Mouse (Mus musculus) right cerebral cortex, adult 18-20 months (tissue): ENCODE measurements around the gene Dnaaf2.

Source experiments
- DNase-seq: peaks from one replicate; pipeline ENCODE4 v3.0.0; 2022; ENCODE audit warnings: mixed read lengths

The Dnaaf2 gene

DNA sequence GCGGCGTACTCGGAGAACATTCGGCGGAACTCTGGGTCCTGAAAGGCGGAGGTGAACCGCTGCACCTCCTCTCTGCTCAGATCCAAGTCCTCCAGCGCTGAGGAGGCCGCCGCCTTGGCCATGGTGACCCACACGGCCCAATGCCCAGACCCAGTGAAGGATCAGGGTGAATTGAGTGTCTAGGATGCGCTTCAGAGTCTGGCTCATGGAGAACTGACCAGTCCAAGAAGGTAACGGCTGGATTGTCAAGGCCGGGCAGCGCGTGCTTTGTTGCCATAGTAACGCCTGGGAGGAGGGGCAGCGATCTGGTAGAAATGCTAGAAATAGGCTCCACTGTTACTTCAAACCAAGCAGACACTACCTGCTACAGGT lies at the start of gene Dnaaf2:
TSS of gene Dnaaf2 (minus strand) at position 266 of the 372 bp plus-strand sequence.
- DNase-seq = peak; percentile 52

DNA sequence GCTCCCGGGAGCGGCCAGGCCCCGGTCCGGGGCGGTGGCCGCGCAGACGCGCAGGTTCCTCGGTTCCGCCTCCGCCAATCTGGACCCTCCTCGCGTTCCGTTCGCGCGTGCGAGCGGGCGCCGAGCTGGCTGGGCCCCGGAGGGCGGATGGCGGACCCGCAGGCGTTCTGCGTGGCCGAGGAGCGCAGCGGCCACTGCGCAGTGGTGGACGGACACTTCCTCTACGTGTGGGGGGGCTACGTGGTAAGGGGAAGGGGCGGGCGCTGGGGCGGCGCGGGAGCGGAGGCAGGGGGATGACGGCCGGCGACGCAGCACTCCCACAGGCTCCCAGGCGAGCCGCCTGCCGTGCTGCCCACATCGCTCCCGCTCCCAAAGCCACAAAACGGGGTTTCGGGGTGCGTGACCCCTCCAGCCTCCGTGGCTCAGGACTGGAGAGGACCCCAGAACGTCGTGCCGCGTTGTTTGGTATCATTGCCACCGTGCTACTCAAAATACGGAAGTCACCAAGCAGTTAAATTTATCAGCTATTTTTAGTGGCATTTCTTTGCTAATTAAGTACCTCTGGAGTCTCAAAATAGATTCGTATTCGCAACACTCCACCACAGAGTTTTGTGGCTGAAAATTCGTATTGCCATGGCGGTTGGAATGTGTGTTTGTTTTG lies 43.7 kb upstream of the Dnaaf2 start:
- peak; percentile 76 for DNase-seq

DNA sequence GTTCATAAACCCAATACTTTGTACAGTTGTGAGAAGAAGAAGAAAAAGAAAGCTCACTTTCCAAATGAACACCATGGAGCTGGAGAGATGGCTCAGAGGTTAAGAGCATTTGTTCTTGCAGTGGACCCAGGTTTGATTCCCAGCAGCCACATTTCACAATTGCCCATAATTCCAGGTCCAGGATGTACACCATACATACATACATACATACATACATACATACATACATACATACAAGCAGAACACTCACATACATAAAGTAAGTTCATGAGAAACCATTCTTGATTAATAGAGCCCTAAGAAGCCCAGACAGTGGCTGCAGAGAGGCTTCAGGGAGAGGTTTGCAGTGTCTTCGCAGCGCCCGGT lies 43.2 kb upstream of the Dnaaf2 start:
- DNase-seq = no peak

DNA sequence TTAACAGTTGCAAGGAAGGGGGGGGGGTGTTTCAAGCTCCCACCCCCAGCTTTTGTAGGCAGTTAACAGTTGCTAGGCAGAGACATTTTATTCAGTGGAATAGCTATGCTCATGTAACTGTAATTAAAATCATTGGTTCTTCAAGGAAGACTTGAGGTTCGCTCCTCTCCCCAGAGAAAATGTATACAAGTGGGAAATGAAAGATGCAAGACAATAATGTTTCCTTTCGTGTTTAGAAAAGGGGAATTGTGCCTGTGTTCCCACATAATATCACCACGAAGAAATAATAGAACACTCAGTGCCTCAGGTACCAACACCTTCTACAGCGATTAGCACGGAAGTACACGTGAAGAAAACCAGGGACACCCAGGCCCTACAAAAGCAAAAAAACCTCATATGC lies 42.6 kb upstream of the Dnaaf2 start, which contains the start of gene Klhdc1:
TSS of gene Klhdc1 (plus strand) at position 301 of the 400 bp plus-strand sequence.
- DNase-seq = no peak

DNA sequence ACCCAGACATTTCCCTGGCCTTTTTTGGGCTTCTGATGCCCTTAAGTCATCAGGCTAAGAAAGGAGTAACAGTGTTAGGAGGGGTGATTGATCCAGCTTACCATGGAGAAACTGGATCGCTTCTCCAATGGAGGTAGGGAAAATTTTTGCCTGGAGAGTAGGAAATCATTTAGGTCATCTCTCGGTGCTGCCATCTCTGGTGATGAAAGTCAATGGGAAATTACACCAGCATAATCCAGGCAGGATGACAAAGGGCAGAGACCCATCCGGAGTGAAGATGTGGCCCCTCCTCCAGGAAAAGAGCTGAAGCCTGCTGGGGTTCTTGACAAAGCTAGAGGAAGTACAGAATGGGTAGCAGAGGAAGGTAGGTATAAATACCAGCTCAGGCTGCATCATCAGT lies 40.1 kb upstream of the Dnaaf2 start:
- no peak for DNase-seq

DNA sequence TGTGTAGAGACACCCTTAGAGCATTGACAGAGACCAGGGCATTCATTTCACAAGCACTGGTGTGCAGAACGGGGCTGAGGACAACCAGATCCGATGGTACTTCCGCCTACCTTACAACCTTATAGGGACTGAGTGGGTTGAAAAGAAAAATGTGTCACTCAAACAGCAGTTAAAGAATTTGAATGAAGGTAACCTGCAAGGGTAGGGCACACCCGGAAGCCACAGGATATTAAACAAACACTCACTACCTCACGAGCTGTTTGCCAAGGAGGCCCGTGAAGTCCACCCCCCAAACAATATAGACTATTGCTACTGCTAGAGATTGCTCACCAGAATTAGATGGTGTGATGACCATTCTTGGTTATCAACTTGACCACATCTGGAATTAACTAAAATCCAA lies 37.6 kb upstream of the Dnaaf2 start:
- DNase-seq = no peak

DNA sequence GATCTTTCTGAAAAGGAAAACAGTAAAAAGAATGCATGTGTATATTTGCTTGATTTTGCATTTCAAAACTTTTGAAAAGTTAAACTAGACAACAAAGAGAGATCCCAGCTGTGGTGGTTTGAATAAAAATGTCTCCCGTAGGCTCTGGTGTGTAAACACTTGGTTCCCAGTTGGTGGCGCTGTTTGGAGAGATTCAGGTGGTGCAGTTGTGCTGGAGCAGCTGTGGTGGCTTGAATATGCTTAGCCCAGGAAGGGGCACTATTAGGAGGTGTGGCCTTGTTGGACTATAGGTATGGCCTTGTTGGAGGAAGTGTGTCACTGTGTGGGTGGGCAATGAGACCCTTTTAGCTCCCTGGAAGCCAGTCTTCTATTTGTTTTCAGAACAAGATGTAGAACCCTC lies 31.0 kb upstream of the Dnaaf2 start:
- DNase-seq = no peak

DNA sequence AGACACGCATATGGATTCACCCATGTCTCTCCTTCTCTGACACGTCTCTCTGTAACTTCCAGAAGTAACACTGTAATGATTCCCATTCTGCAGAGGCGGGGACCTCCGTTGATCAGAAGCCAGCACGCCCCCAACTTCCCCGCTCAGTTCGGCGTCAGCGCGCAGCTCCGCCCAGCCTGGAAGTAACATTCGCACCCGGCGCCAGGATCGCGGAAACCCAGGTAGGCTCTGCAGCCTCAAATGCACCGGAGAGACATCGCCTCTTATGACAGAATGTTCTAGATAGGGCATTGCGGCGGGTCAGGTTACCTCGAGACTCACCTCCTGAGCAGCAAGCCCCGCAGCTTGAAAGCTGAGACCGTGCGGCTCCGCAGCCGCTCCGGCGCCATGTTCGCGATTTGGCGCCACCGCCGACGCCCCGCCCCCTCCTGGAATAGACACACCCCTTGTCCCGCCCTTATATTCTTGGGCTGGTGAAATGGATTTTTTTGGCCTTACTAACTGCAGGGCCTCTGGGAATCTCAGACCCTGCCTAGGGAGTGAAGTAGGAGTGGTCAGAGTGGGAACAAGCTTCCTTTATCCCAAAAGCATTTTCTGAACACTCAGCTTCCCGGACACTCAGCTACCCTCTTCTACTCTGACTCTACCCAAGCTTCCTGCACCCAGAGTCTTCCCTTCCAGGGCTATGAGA lies 29.7 kb upstream of the Dnaaf2 start, which contains the start of gene Pole2:
TSS of gene Pole2 (minus strand) at position 420 of the 691 bp plus-strand sequence.
- peak; percentile 81 for DNase-seq

DNA sequence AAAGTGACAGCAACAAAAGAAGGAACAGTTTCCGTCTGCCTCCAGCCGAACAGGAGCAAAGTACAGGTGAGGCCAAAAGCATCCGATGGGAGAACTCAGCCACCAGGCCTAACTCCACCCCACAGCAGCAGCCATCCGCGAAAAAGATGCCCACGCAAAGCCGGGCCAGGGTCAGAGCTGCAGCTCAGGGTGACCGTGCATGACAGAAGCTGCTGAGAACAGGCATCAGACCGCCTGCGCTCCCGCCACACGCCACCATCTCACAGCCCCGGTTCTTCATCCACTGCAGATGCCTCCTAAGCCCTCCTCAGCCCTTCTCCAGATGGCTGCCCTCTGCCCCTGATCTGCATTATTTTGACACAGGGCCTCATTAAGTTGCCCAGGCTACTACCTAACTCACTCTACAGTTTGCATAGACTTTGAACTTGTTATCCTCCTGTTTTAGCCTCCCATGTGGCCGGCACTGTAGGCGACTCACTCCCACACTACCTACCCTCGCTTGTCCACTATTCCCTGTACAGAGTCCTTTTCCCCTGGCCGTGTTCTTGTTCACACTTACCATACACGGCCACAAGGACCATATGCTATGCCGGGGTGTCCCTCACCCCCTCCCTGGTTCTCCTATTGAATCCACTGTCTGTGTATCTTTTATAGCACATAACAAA lies 22.5 kb upstream of the Dnaaf2 start:
- no peak for DNase-seq

DNA sequence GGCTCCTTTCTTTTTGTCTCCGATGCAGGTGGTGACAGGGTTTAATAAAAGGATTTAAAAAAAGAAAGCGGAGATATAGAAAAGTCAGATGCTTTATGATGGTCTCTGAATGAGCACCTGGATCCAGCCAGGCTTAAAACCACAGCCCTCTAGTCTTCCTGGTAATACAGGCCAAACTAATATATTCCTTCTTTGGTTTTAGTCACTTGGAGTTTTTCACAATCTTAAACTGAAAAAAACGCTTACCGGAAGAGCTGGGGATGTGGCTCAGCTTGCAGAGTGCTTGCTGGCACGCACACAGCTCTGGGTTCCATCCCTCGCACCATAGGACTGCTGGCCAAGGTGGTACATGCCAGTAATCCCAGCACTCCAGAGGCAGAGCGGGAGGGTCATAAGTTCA lies 18.4 kb upstream of the Dnaaf2 start:
- no peak for DNase-seq

DNA sequence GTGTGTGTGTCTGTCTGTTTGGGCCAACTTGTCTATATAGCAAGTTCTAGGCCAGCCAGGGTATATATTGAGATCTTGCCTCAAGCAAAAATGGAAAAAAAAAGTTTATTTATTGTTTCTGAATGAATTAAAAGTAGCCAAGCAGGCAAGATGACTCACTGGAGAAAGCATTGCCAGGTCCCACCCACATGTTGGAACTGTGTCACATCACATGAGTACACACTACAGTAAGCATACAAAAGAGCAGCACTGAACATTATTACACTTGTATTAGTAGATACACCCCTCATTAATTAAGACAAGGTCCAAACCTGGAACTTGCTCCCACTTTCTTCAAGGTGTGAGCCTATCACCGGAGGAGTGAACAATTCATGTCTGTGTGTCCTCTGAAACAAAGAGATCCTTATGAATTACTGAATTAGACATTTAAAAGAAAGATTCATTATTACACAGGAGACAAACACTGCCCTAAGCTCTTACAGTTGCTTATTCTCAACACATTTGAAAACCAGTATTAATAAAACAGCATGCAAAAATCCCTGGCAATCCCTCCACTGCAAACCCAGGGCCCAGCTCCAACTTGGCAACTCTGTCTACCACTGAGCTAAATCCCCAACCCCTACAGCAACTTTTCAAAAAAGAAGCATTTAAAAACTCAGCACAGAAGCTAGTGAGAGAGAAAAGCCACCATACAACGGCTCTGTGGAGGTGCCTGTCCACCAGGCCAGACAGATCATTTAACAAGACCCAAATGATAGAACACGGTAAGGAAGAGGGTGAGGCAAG lies 17.0 kb upstream of the Dnaaf2 start:
- DNase-seq = peak; percentile 48

DNA sequence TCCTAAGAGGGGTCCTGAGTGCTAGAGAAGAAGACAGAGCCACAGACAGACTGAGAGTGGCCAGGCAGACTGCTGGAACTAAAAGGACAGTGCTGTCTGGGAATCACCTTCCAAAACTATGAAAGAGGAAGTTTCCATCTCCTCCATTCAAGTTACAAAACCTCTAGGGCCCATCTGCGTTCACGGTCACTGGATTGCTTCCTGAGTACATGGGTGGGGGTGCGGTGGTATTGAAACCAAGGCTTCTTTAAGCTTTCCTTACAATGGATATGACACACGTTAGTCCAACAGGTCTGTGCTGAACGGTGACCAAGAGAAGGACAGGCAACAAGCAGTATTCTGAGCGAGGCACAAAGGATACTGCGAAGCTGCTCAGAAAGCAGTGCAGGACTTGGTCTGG lies 16.2 kb upstream of the Dnaaf2 start:
- DNase-seq = no peak

DNA sequence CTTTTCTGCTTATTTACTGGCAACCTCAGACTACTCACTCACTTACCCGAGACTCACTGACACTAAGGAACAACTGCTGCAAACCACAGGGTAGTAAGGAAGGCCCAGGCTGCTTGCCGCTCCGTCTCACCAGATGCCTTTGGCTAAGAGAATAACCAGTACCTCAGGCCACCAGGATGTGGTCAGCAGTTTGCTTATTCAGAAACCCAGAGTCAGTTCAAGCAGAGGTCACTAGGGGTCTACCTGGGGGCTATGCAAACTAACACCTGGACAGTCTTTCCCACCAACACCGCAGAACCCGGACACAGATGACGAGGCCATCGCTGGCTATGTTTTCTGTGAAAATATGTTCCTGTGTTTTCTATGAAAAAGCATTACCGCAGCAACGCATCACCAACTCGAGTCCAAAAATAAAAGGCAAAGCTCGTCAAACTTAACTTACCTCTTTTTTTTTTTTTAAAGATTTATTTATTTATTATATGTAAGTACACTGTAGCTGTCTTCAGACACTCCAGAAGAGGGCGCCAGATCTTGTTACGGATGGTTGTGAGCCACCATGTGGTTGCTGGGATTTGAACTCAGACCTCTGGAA lies 15.1 kb upstream of the Dnaaf2 start:
- no peak for DNase-seq

DNA sequence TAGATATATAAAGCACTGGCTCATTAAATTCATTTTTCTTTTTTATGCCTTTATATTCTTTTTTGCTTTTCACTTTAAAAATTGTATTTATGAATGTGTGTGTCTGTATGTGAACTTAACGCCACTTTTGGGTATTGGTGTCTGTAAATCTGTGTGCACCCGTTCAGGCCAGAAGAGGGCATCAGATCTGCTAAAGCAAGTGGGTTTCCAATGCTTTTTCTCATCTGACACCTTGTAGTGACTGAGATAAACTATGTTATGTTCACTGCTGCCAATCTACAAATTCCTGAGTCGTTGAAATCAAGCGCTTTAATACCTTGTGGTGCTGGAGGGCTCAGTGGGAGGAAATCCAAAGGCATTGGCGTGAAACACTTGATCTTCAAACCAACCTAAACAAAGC lies 12.8 kb upstream of the Dnaaf2 start:
- DNase-seq = no peak

DNA sequence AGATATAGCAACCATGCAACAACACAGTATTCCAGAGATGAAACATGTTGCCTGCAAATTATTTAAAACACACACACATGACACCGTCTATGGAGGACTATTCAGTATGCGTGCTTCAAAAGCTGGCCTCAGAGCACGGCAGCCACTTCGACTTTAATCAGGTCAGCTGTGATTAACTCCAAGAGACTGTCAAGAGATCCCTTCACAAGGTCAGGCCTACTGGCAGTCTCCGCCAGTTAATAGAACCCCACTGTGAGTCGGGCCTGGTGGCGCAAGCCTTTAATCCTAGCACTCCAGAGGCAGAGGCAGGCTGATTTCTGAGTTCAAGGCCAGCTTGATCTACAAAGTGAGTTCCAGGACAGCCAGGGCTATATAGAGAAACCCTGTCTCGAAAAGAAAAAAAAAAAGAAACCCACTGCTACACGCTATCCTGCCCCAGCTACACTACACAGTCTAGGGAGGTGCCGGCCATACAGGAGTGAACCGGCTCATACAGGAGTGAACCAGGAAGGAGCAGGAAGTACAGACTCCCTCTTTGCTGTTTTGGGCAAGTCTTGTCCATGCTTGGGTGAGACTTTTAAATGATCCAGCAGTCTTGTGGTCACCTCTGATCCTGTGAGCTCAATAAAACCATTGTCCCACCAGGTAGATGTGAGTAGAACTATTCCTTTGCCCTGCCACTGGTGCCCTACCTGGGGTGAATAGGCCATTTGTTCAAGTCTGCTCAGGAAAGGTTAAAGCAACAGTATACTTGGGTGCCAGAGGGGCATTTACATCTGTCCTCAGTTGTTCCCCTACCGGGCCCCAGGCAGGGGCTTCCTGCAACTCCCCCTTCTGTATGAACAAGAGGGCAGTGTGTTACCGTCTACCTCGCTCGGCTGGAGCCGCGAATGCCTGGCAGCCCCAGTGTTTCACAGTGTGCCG lies 12.1 kb upstream of the Dnaaf2 start:
- DNase-seq = no peak

DNA sequence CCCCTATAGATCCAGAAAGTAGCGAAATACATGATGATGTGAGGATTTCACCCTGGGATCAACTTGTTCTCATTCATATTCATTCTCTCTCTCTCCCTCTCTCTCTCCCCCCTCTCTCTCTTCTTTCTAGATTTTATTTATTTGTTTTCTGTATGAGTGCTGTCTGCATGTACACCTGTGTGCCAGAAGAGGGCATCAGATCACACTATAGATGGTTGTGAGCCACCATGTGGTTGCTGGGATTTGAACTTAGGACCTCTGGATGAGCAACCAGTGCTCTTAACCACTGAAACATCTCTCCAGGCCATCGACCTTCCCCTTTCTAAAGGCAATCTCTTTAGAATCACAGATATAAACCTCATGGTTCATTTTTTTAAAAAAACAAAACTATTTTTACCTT lies 10.3 kb upstream of the Dnaaf2 start:
- no peak for DNase-seq

DNA sequence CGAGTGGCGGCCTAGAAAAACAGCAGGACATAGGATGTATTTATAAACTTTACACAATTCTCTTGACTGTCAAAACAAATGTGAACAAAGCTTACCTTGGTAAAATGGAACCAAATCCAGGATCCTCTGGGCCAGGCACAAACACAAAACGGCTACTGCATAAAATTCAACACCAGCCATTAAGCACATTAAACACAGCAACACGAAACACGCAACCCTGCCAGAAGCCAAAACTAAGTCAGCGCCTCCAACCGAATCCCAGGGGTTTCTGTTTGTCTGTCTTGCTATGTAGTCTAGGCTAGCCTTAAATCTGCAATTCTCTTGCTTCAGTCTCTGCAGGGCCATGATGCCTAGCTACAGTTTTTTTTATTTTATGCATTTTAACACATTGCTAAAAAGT lies 9.7 kb upstream of the Dnaaf2 start:
- no peak for DNase-seq

DNA sequence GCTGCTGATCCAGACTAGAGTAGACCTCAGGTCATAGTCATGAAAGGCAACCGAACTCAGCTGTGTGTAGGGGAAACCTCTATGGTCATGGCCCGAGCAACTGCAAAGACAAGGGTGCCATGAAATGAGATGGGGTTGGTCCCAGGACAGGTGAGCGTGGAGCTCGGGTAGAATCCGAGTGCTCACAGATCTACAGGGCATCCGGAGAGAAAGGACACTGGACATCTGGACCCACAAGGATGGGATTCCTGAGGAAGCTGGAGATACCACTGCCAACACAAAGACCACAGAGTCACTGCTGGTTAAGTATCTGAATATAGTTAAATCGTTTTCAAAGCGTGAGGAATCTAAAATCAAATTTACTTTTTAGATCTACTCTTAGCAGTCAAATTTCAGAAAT lies 9.2 kb upstream of the Dnaaf2 start:
- no peak for DNase-seq

DNA sequence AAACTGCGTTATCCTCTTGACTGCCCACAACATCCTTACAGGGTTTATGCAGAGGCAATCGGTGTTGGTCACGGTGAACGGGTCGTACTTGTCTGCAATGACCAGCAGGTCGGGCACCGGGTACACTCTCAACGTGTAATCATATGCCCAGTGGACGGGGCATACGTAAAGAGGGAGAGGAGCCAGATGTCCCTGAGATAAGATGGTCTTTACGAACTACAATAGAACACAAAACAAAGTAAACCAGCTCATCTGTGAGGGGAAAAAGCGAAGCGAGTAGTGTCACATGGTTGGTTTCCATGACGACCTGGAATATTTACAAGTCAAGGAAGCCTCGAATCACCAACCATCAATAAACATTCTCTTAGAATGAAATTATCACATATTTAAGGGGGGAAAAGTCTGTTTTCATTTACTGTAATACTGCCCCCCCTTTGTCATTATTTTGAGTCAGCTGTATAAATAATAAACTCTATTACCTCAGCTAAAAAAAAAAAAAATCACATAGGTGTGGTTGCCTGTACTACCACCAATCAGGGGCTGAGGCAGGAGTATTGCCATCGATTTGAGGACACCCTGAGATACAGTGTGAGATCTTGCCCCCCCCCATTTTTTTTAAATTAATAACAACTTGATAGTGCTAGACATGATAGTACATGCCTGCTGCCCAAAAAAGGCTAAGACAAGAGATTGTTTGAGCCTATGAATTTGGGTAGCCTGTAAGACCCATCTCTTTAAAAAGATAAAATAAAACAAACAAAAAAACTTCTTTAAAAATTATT lies 6.0 kb upstream of the Dnaaf2 start, which contains the start of gene Gm49384:
TSS of gene Gm49384 (minus strand) at position 216 of the 782 bp plus-strand sequence.
- no peak for DNase-seq

DNA sequence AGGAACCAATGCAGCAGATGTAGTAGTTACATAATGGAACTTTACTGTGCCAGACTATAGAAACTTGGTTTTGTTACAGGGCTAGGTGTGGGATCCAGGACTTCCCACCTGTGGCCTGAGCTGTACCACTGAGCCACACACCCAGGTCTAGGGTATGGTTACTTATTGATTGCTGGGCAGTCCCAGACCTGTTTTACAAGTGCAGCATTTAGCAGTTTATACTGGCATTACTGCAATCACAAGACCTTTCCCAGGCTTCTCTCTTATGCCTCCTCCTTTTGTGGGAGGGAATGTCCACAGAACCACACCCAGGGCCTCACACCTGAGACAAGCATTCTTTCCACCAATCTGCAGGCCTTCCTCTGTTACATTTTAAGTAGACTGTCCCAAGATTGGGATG lies 756 bp upstream of the Dnaaf2 start:
- no peak for DNase-seq
